Mouse (Mus musculus): Measurements from ENCODE around the gene Adam8.

DNA sequence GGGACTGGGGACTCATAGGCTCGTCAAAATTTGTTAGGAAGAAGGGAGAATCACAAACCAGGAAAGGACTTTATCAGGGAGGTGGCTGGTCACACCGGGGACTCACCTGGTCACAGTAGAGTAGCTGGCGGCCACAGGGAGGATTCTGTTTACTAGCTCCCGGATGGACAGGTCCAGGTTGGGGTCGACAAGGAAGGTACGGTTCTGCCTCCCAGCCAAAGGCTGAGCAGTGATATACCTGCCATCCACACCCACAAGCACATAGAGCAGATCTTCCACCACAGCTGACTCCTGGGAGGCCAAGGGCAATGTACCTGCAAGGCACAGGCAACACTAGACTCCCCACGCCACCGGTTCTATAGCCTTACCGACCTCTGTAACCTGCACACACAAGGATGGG is 15.4 kb upstream of the Adam8 start:
- TF ChIP-seq CTCF (IDR thresholded peaks at IDR 0.05) (no peak), EP300 (IDR thresholded peaks at IDR 0.05) (no peak)

All from lung, postnatal 0 days (tissue).